31 mouse cellular contexts compared by ENCODE assay signal in the genomic region with DNA sequence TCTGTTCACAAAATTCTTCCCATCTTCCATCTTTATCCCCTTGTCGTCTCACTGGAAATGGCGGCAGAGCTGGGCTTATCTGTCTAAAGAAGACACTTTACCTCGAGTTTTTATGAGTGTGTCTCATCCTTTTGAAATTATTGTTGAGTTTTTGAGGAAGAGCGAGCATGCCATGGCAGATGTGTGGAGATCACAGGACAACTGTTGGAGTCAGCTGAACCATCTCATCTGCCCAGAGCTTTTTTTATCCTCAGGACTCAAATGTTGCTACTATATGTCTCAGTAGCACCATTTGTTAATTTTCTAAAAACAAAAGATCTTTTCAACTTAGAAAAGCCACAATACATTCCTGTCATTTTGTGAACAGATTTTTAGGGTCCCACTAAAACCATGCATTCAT.
"Had no signal": no experiment of that assay in that cellular context is flagged by ENCODE, and none has a peak within 500 bp of the region (broad histone marks: within the 10 kb centered on the region; RNA-seq: fewer than 3 reads in every experiment).

No protein-coding gene starts in this region.

- H3K36me3 ChIP-seq: lung, embryonic 15.5 days; midbrain, embryonic 15.5 days had no signal

- H3K27ac ChIP-seq: limb, embryonic 10.5 days; limb, embryonic 12.5 days; limb, embryonic 13.5 days; limb, embryonic 15.5 days; liver, embryonic 12.5 days; liver, embryonic 13.5 days; liver, embryonic 14.5 days; liver, embryonic 15.5 days; lung, embryonic 15.5 days; macrophage; midbrain, embryonic 10.5 days; midbrain, embryonic 12.5 days; midbrain, embryonic 13.5 days; midbrain, embryonic 15.5 days; neural tube, embryonic 12.5 days had no signal

- H3K9me3 ChIP-seq: limb, embryonic 10.5 days; limb, embryonic 12.5 days; limb, embryonic 13.5 days; limb, embryonic 15.5 days; liver, embryonic 12.5 days; liver, embryonic 13.5 days; liver, embryonic 15.5 days; lung, embryonic 15.5 days; megakaryocyte, embryonic 14.5 days; midbrain, embryonic 10.5 days; midbrain, embryonic 12.5 days; midbrain, embryonic 13.5 days; midbrain, embryonic 15.5 days; neural tube, embryonic 12.5 days had no signal

- H3K9ac ChIP-seq: limb, embryonic 12.5 days; limb, embryonic 13.5 days; limb, embryonic 15.5 days; liver, embryonic 12.5 days; liver, embryonic 13.5 days; liver, embryonic 14.5 days; liver, embryonic 15.5 days; liver, postnatal 0 days; lung, embryonic 14.5 days; lung, embryonic 15.5 days; midbrain, embryonic 12.5 days; midbrain, embryonic 13.5 days; midbrain, embryonic 15.5 days; neural tube, embryonic 12.5 days had no signal

- DNase-seq: left cerebral cortex, postnatal 4 days; liver; liver, embryonic 13.5 days; liver, postnatal 0 days; lung, adult 18-20 months; lung, adult 2 months; lung, embryonic 14.5 days; lung, postnatal 10 days; lung, postnatal 14 days; lung, postnatal 36 days; lung, postnatal 4 days; midbrain, embryonic 14.5 days had no signal

- H3K4me3 ChIP-seq: limb, embryonic 10.5 days; limb, embryonic 12.5 days; limb, embryonic 13.5 days; limb, embryonic 15.5 days; liver, embryonic 12.5 days; liver, embryonic 13.5 days; liver, embryonic 15.5 days; lung, embryonic 15.5 days; megakaryocyte, embryonic 14.5 days; midbrain, embryonic 10.5 days; midbrain, embryonic 12.5 days; midbrain, embryonic 13.5 days; midbrain, embryonic 15.5 days; neural tube, embryonic 12.5 days had no signal

- H3K4me2 ChIP-seq: limb, embryonic 12.5 days; limb, embryonic 13.5 days; limb, embryonic 15.5 days; liver, embryonic 11.5 days; liver, embryonic 12.5 days; liver, embryonic 13.5 days; liver, embryonic 15.5 days; lung, embryonic 14.5 days; lung, embryonic 15.5 days; midbrain, embryonic 11.5 days; midbrain, embryonic 12.5 days; midbrain, embryonic 13.5 days; midbrain, embryonic 15.5 days; neural tube, embryonic 12.5 days had no signal

- ATAC-seq: liver, embryonic 12.5 days; liver, postnatal 0 days; lung, postnatal 0 days; midbrain, embryonic 13.5 days; midbrain, embryonic 15.5 days; midbrain, embryonic 16.5 days had no signal

- H3K27me3 ChIP-seq: limb, embryonic 15.5 days; midbrain, embryonic 15.5 days had no signal
